Mouse (Mus musculus) heart, adult 2 months (tissue): ENCODE measurements around the gene Zdhhc7. TPM values are rescaled to one million over a fixed set of nuclear protein-coding genes. Genes with fewer than 3 reads are reported as not detected.
A peak's percentile ranks its signal among the peaks of the same experiment; 100 is the strongest.

Experiments used
- DNase-seq, 2 experiments: peaks; one replicate each; pipeline ENCODE4 v3.0.0; 2021
- H3K27ac ChIP-seq: fragments of 200-600 bp; 2 replicates; pipeline ENCODE4 v1.8.1; 2022
- H3K27me3 ChIP-seq: fragments of 200-500 bp; 2 replicates; pipeline ENCODE4 v1.6.1; 2012; ENCODE audit warnings: mild to moderate bottlenecking, low read length, inconsistent platforms, mixed read lengths; ENCODE audit not compliant: control insufficient read depth, insufficient read depth
- H3K36me3 ChIP-seq: fragments of 200-500 bp; 2 replicates; pipeline ENCODE4 v1.6.1; 2012; ENCODE audit warnings: low read length, inconsistent platforms; ENCODE audit not compliant: control insufficient read depth, insufficient read depth
- H3K4me1 ChIP-seq: fragments of 200-500 bp; 2 replicates; pipeline ENCODE4 v1.6.1; 2011; ENCODE audit warnings: low read length; ENCODE audit not compliant: control insufficient read depth, insufficient read depth
- H3K4me3 ChIP-seq: fragments of 200-600 bp; 2 replicates; pipeline ENCODE4 v1.8.1; 2022
- H3K79me2 ChIP-seq: fragments of 200-500 bp; replicated peaks from 2 replicates; pipeline ENCODE4 v1.6.1; 2012; ENCODE audit warnings: mild to moderate bottlenecking, inconsistent platforms, low read length, moderate library complexity, mixed read lengths; ENCODE audit not compliant: control insufficient read depth, insufficient read depth
- H3K9ac ChIP-seq: fragments of 200-500 bp; 2 replicates; pipeline ENCODE4 v1.6.1; 2012; ENCODE audit warnings: low read depth, mild to moderate bottlenecking, control low read depth, inconsistent platforms, low read length, mixed read lengths
- CTCF ChIP-seq: fragments of 200-600 bp; IDR thresholded peaks from 2 replicates; pipeline ENCODE4 v1.8.1; 2022; ENCODE audit warnings: antibody characterized with exemption, mild to moderate bottlenecking, moderate library complexity
- EP300 ChIP-seq: fragments of 200-500 bp; IDR thresholded peaks from 2 replicates; pipeline ENCODE4 v1.6.1; 2011; ENCODE audit warnings: low read depth, low read length, control low read depth; ENCODE audit not compliant: insufficient read depth
- POLR2A ChIP-seq: fragments of 200-500 bp; IDR thresholded peaks from 2 replicates; pipeline ENCODE4 v1.6.1; 2011; ENCODE audit warnings: mild to moderate bottlenecking, low read depth, low read length, control low read depth; ENCODE audit not compliant: insufficient read depth
- WGBS: fragments of 180-500 bp; shearing (Covaris S2); methylation state at CpG from one replicate; pipeline ENCODE4 v1.1.7; 2018; 5-methylcytosine and 5-hydroxymethylcytosine counted together
- intact Hi-C: fragments of 180-260 bp; cut with DNase I; formaldehyde crosslinking; loops from one replicate; pipeline ENCODE4 v1.15.1; 2025
- polyA plus RNA-seq: library from polyadenylated mRNA; depleted of rRNA; stranded (reverse); fragments of >200 nt; gene quantifications from 2 replicates; pipeline ENCODE4 v1.2.3, GENCODE M21; 2012
- total RNA-seq, 2 experiments: library from RNA; stranded (reverse); gene quantifications; 2 replicates each; pipeline ENCODE4 v1.2.3; 2021

Zdhhc7 gene
- total and polyA plus RNA-seq, 3 experiments = 34.2 to 48.5 (median 35.4) TPM

DNA sequence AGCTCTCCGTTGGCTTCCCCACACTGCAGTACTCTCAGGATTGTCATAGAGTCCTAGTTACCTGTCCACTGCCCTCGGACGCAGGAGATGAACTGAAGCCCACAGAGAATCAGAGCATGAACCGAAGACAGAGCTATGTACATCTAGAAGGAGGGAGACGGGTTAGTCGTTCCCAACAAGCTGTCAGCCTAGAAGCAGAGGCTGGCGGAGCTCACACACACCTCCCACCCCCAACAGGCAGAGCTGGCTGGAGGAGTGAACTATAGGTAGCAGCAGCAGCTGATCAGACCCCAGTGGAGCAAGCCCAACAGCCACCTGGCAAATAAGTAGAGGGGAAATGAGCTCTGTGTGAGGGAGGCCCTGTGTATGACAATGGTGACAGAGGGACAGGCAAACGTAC is 16.5 kb downstream of the Zdhhc7 start:
- no peak overlapping the region for H3K27ac ChIP-seq
- H3K27me3 ChIP-seq = no peaks in the 10 kb centered on the region
- TF ChIP-seq POLR2A (no peak), EP300 (no peak)
- no peaks in the 10 kb centered on the region for H3K4me1 ChIP-seq
- H3K36me3 ChIP-seq = no peaks in the 10 kb centered on the region
- H3K79me2 ChIP-seq = no peaks in the 10 kb centered on the region
- no peak overlapping the region for H3K9ac ChIP-seq
- DNase-seq = no peak
- intact Hi-C loops = no loop called here
- 88% methylated on average over 8 of the region's 8 CpGs for WGBS
- H3K4me3 ChIP-seq = no peak overlapping the region

- Histone ChIP-seq H3K79me2 (no peaks in the 10 kb centered on the region), H3K9ac (no peak overlapping the region), H3K36me3 (no peaks in the 10 kb centered on the region), H3K4me3 (no peak overlapping the region), H3K27me3 (no peaks in the 10 kb centered on the region), H3K27ac (no peak overlapping the region), H3K4me1 (no peaks in the 10 kb centered on the region; the same call in 1 of the 2 replicates)
- intact Hi-C loops = no loop called here
- WGBS = 79% methylated on average over 8 of the region's 8 CpGs
- TF ChIP-seq EP300 (no peak), CTCF (no peak), POLR2A (no peak)
- peak in 1 of 2 experiments; percentile 26 for DNase-seq
These were observed 18.0 kb downstream of the Zdhhc7 start for GRCm38 (mm10) chr8:120083261-120083660.

GRCm38 (mm10) chr8:120079361-120079760 is 21.9 kb downstream of the Zdhhc7 start:
- intact Hi-C loops = loop anchor here (5.0 kb wide), 1 partner anchor 83 kb away; no protein-coding TSS in a partner anchor
- H3K27ac ChIP-seq = no peak overlapping the region
- 50% methylated on average over 5 of the region's 5 CpGs for WGBS

DNA sequence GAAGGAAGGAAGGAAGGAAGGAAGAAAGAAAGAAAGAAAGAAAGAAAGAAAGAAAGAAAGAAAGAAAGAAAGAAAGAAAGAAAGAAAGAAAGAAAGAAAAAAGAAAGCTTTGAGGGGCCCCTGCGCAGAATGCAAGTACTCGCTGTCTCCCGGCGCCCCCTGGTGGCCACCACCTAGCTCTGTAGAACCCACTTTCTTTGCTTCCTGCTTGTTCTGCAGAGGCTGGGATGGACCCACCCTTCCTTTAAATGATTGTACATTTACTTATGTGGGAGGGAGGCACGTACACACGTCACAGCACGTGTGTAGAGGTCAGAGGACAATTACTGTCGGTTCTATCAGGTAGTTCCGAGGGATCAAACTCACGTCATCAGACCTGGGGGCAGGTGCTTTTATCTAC is 23.2 kb downstream of the Zdhhc7 start:
- Histone ChIP-seq H3K27ac (no peak overlapping the region), H3K36me3 (no peaks in the 10 kb centered on the region), H3K79me2 (no peaks in the 10 kb centered on the region), H3K9ac (no peak overlapping the region), H3K4me1 (peaks cover 1% of the 10 kb centered on the region; the same call in 1 of the 2 replicates), H3K4me3 (no peak overlapping the region), H3K27me3 (no peaks in the 10 kb centered on the region)
- DNase-seq = peak; percentile 76 to 85
- TF ChIP-seq EP300 = 0 out of 2 replicates have a peak, but pooled peaks have one; percentile 20
- TF ChIP-seq POLR2A = no peak
- peak; percentile 79 for TF ChIP-seq CTCF
- intact Hi-C loops = loop anchor here (1.0 to 5.0 kb wide), 2 partner anchors 84 to 134 kb away; no protein-coding TSS in a partner anchor
- WGBS = 10% methylated on average over 10 of the region's 10 CpGs

More at GRCm38 (mm10) chr8:120079361-120079760, 21.9 kb downstream of the Zdhhc7 start:
- Histone ChIP-seq H3K4me1 (peaks cover 1% of the 10 kb centered on the region; the same call in 1 of the 2 replicates), H3K4me3 (no peak overlapping the region), H3K36me3 (no peaks in the 10 kb centered on the region), H3K79me2 (no peaks in the 10 kb centered on the region), H3K27me3 (no peaks in the 10 kb centered on the region), H3K9ac (no peak overlapping the region)
- no peak for TF ChIP-seq CTCF
- no peak for TF ChIP-seq POLR2A
- TF ChIP-seq EP300 = no peak
- no peak for DNase-seq

DNA sequence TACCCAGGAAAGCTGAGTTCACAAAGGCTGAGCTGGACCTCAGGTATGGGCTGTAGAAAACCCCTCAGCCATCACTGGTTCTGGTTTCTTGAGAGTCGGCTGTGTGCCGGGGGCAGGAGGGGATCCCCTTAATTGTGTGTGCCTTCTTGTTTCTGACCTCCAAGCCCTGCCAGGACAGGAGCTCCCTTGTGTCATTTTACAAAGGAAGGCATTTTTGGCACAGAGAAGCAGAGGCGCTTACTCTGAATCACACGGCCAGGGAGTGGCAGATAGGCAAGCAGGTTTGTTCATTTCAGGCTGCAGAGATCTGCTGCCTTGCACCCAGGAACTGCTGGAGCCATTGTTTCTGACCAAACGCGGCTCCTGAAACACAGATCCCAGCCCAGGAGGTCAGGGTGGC is 25.9 kb downstream of the Zdhhc7 start:
- H3K4me3 ChIP-seq = no peak overlapping the region
- DNase-seq = no peak
- H3K9ac ChIP-seq = no peak overlapping the region
- no peaks in the 10 kb centered on the region for H3K36me3 ChIP-seq
- H3K27ac ChIP-seq = no peak overlapping the region
- WGBS = 59% methylated on average over 6 of the region's 6 CpGs
- no peaks in the 10 kb centered on the region for H3K27me3 ChIP-seq
- no peaks in the 10 kb centered on the region for H3K79me2 ChIP-seq
- intact Hi-C loops = loop anchor here (5.0 kb wide), 1 partner anchor 87 kb away; no protein-coding TSS in a partner anchor
- TF ChIP-seq POLR2A (no peak), EP300 (no peak), CTCF (no peak)
- peaks cover 5% of the 10 kb centered on the region for H3K4me1 ChIP-seq

GRCm38 (mm10) chr8:120074516-120074915 is 26.8 kb downstream of the Zdhhc7 start:
- WGBS = 78% methylated on average over 6 of the region's 6 CpGs
- no peaks in the 10 kb centered on the region for H3K79me2 ChIP-seq
- H3K4me3 ChIP-seq = no peak overlapping the region
- H3K27ac ChIP-seq = no peak overlapping the region
- H3K9ac ChIP-seq = no peak overlapping the region
- H3K4me1 ChIP-seq = peaks cover 5% of the 10 kb centered on the region
- no peaks in the 10 kb centered on the region for H3K27me3 ChIP-seq
- no peak for TF ChIP-seq CTCF
- TF ChIP-seq POLR2A = no peak
- TF ChIP-seq EP300 = no peak
- no peak for DNase-seq
- intact Hi-C loops = no loop called here
- no peaks in the 10 kb centered on the region for H3K36me3 ChIP-seq
